Comparison of ENCODE assay signal across 10 mouse cellular contexts in the genomic region with DNA sequence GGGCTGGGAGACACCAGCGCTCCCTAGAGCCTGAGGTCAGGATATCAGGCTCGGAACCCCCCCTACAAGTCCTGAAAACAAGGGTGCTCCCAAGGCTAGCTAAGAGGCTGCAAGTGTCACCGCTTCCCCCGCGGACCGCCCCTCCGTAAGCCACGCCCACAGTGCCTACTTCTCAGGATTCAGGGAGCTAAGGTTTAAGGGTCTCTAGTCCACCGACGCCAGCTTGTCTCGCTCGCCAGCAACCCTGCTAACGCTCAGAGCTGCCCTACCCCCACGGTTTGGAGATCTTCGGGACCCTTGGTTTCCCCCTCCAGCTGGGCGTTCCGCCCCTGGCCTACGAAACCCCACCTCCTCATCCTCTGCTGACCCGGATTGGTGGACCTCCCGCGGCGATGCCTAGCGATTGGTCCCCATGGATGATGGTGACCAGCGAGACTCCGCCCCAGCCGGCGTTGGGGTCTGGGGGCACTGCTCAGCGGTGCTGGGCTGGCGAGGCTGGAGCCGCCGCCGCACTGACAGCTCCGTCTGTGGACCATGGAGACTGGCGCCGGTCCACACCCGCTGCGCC. TPM values are rescaled to one million over a fixed set of nuclear protein-coding genes. Genes with fewer than 3 reads are reported as not detected.
DNase-seq lines count a peak whose midpoint lies in the region; ATAC-seq and TF ChIP-seq lines count a peak whose summit lies in the region.
"Had no signal": no experiment of that assay in that cellular context is flagged by ENCODE, and none has a peak within 500 bp of the region (broad histone marks: within the 10 kb centered on the region; RNA-seq: fewer than 3 reads in every experiment).

No protein-coding gene starts in this region.

- intact Hi-C loops in heart, postnatal 36 days (cut with DNase I) = no loop called here
- intact Hi-C loops in left cerebral cortex, postnatal 14 days (cut with DNase I) = no loop called here

- no peak for TF ChIP-seq POLR2A in kidney, adult 2 months (IDR thresholded peaks at IDR 0.05; ENCODE audit: low read depth, low read length)

- no peak overlapping the region for H3K9ac ChIP-seq in heart, embryonic 15.5 days
- peak overlapping the region; percentile 68 for H3K9ac ChIP-seq in neural tube, embryonic 13.5 days

- no peak overlapping the region for H3K27ac ChIP-seq in heart, embryonic 15.5 days
- peak overlapping the region; percentile 68 for H3K27ac ChIP-seq in neural tube, embryonic 13.5 days (replicated peaks)
- H3K27ac ChIP-seq in kidney, adult 2 months (ENCODE audit: insufficient read depth, low read depth, low read length) = no peak overlapping the region
- H3K27ac ChIP-seq: macrophage had no signal

- peaks cover 75% of the 10 kb centered on the region for H3K27me3 ChIP-seq in heart, embryonic 15.5 days
- peaks cover 66% of the 10 kb centered on the region for H3K27me3 ChIP-seq in neural tube, embryonic 13.5 days
- H3K27me3 ChIP-seq in kidney, adult 2 months (replicated peaks; ENCODE audit: control insufficient read depth, insufficient read depth, low read length) = no peaks in the 10 kb centered on the region; the same call in 1 of the 2 replicates

- peak overlapping the region; percentile 51 for H3K4me2 ChIP-seq in heart, embryonic 15.5 days
- H3K4me2 ChIP-seq in neural tube, embryonic 13.5 days = peak overlapping the region; percentile 64

- H3K4me1 ChIP-seq in heart, embryonic 15.5 days (replicated peaks) = peaks cover 10% of the 10 kb centered on the region
- H3K4me1 ChIP-seq in neural tube, embryonic 13.5 days (replicated peaks) = peaks cover 37% of the 10 kb centered on the region
- no peaks in the 10 kb centered on the region for H3K4me1 ChIP-seq in kidney, adult 2 months (ENCODE audit: control insufficient read depth, insufficient read depth, low read length)

- H3K9me3 ChIP-seq in heart, embryonic 15.5 days (replicated peaks) = no peaks in the 10 kb centered on the region
- H3K9me3 ChIP-seq in neural tube, embryonic 13.5 days = no peaks in the 10 kb centered on the region

- no peak for TF ChIP-seq CTCF in kidney, adult 2 months (conservative IDR thresholded peaks at IDR 0.05; ENCODE audit: insufficient read depth, insufficient read length, low read depth, low read length)

- no peaks in the 10 kb centered on the region for H3K36me3 ChIP-seq in heart, embryonic 15.5 days
- H3K36me3 ChIP-seq in neural tube, embryonic 13.5 days = no peaks in the 10 kb centered on the region
- no peaks in the 10 kb centered on the region for H3K36me3 ChIP-seq in kidney, adult 2 months (ENCODE audit: control insufficient read depth, insufficient read depth, low read length)

- 1% methylated on average over 37 of the region's 37 CpGs for WGBS in heart, embryonic 15.5 days
- WGBS in neural tube, embryonic 13.5 days = under 1% methylated on average over 37 of the region's 37 CpGs
- WGBS in kidney, adult 2 months = 2% methylated on average over 37 of the region's 37 CpGs

- DNase-seq in heart, postnatal 36 days = no peak
- DNase-seq in cerebellum, postnatal 14 days = peak; percentile 90 to 94
- peak; percentile 81 to 82 for DNase-seq in frontal cortex, postnatal 14 days (ENCODE audit: low spot score in 2 of 2)
- DNase-seq in left cerebral cortex, postnatal 14 days (ENCODE audit: low spot score in 2 of 2) = peak; percentile 83 to 90
- no peak for DNase-seq in spleen, adult 12 weeks (ENCODE audit: low spot score)
- DNase-seq in kidney, adult 2 months = no peak

- H3K4me3 ChIP-seq in heart, embryonic 15.5 days = peak overlapping the region; percentile 31
- peak overlapping the region; percentile 50 for H3K4me3 ChIP-seq in neural tube, embryonic 13.5 days
- H3K4me3 ChIP-seq in kidney, adult 2 months (ENCODE audit: insufficient read depth, low read depth, low read length) = no peak overlapping the region

- ATAC-seq in heart, embryonic 15.5 days (replicated peaks; ENCODE audit: insufficient number of reproducible peaks, insufficient read depth, low FRiP score, low read depth) = peak; percentile 36; the same call in 1 of the 2 replicates
- ATAC-seq in neural tube, embryonic 13.5 days (ENCODE audit: low read depth) = peak; percentile 95

RNA-seq across cellular contexts. Expression of a gene that starts 0.7 kb away (rescaled TPM):
- polyA plus RNA-seq in heart, embryonic 15.5 days (2015; fragmentation: Nextera tagmentation; extraction: Ambion mirVana) = 0.10 TPM in 1 of 2 replicates, not detected in the other
- total RNA-seq in heart, postnatal 36 days (2021) = not detected
- total RNA-seq in left cerebral cortex, postnatal 14 days (2021) = 10 to 100 TPM; 32.4 to 34.4 TPM
- 4.7 and 5.3 TPM in 2 replicates for polyA plus RNA-seq in neural tube, embryonic 13.5 days (2015; fragmentation: Nextera tagmentation; extraction: Ambion mirVana)
- 0.01 TPM in 1 of 2 replicates, not detected in the other for polyA plus RNA-seq in kidney, adult 2 months (2012; rRNA removed)
- total RNA-seq: MEL had no signal
- polyA plus RNA-seq: macrophage had no signal

RNA-seq across cellular contexts. Expression of a gene that starts 19.5 kb away (rescaled TPM):
- polyA plus RNA-seq in heart, embryonic 15.5 days (2015; fragmentation: Nextera tagmentation; extraction: Ambion mirVana) = 0.16 TPM in 1 of 2 replicates, not detected in the other
- total RNA-seq in heart, postnatal 36 days (2021) = under 1 TPM; 0.14 to 0.22 TPM
- 10 to 100 TPM; 51.1 to 55.7 TPM for total RNA-seq in left cerebral cortex, postnatal 14 days (2021)
- polyA plus RNA-seq in neural tube, embryonic 13.5 days (2015; fragmentation: Nextera tagmentation; extraction: Ambion mirVana) = 8.2 and 10.0 TPM in 2 replicates
- 0.27 and 0.33 TPM in 2 replicates for polyA plus RNA-seq in kidney, adult 2 months (2012; rRNA removed)

RNA-seq across cellular contexts. Expression of a gene that starts 30.4 kb away (rescaled TPM):
- polyA plus RNA-seq in heart, embryonic 15.5 days (2015; fragmentation: Nextera tagmentation; extraction: Ambion mirVana) = 40.3 and 43.9 TPM in 2 replicates
- 10 to 100 TPM; 22.1 to 22.7 TPM for total RNA-seq in heart, postnatal 36 days (2021)
- total RNA-seq in left cerebral cortex, postnatal 14 days (2021) = 10 to 100 TPM; 88.7 to 91.2 TPM
- 74.9 and 80.2 TPM in 2 replicates for polyA plus RNA-seq in neural tube, embryonic 13.5 days (2015; fragmentation: Nextera tagmentation; extraction: Ambion mirVana)
- polyA plus RNA-seq in kidney, adult 2 months (2012; rRNA removed) = 57.8 and 69.5 TPM in 2 replicates

RNA-seq across cellular contexts. Expression of a gene that starts 30.9 kb away (rescaled TPM):
- 20.4 and 23.8 TPM in 2 replicates for polyA plus RNA-seq in heart, embryonic 15.5 days (2015; fragmentation: Nextera tagmentation; extraction: Ambion mirVana)
- 10 to 100 TPM; 17.8 to 22.2 TPM for total RNA-seq in heart, postnatal 36 days (2021)
- 10 to 100 TPM; 29.6 to 29.7 TPM for total RNA-seq in left cerebral cortex, postnatal 14 days (2021)
- 39.6 and 46.6 TPM in 2 replicates for polyA plus RNA-seq in neural tube, embryonic 13.5 days (2015; fragmentation: Nextera tagmentation; extraction: Ambion mirVana)
- 34.3 TPM in 2 replicates for polyA plus RNA-seq in kidney, adult 2 months (2012; rRNA removed)

RNA-seq across cellular contexts. Expression of a gene that starts 55.4 kb away (rescaled TPM):
- polyA plus RNA-seq in heart, embryonic 15.5 days (2015; fragmentation: Nextera tagmentation; extraction: Ambion mirVana) = 8.2 and 9.7 TPM in 2 replicates
- 1 to 10 TPM; 6.6 to 9.1 TPM for total RNA-seq in heart, postnatal 36 days (2021)
- 10 to 100 TPM; 15.0 to 17.6 TPM for total RNA-seq in left cerebral cortex, postnatal 14 days (2021)
- polyA plus RNA-seq in neural tube, embryonic 13.5 days (2015; fragmentation: Nextera tagmentation; extraction: Ambion mirVana) = 13.3 and 17.1 TPM in 2 replicates
- polyA plus RNA-seq in kidney, adult 2 months (2012; rRNA removed) = 7.7 and 8.1 TPM in 2 replicates

Comparison
In these comparisons a context has a peak if more than half of its experiments do, and no peak if none do; other contexts are left out.
1. DNase-seq: peak in cerebellum, postnatal 14 days (2 of 2), frontal cortex, postnatal 14 days (2 of 2) and left cerebral cortex, postnatal 14 days (2 of 2); none in heart, postnatal 36 days (0 of 2), spleen, adult 12 weeks (single experiment) and kidney, adult 2 months (single experiment).